Mouse (Mus musculus) gastrocnemius, postnatal 10 days (tissue): Measurements from ENCODE around the gene Esp22. TPM values are rescaled to one million over a fixed set of nuclear protein-coding genes. Genes with fewer than 3 reads are reported as not detected.
"Not testable (repeated sequence)": the region's sequence is repeated elsewhere in the genome, so short reads cannot be mapped to it uniquely, and the experiment has no call there.

Source experiments
- DNase-seq: peaks from one replicate; pipeline ENCODE4 v3.0.0; 2021; ENCODE audit warnings: mixed read lengths
- long read RNA-seq, 2 experiments: library from polyadenylated mRNA; stranded (forward); transcript quantifications; one replicate each; pipeline ENCODE4 v2.0.0; 2021
- total RNA-seq, 2 experiments: library from RNA; stranded (reverse); gene quantifications; 2 replicates each; pipeline ENCODE4 v1.2.3; 2021

The Esp22 gene
- not detected for total RNA-seq
- long read RNA-seq, experiment 1: 0 reads
- long read RNA-seq, experiment 2: 0 reads

- DNase-seq: no peak
Observed at GRCm38 (mm10) chr17:39095034-39095433, at the start of gene Esp22. TSS of gene Esp22 (plus strand) at chr17:39095334.

GRCm38 (mm10) chr17:39063641-39064040 is 31.5 kb upstream of the Esp22 start:
- DNase-seq: no peak

- no peak for DNase-seq
Observed at GRCm38 (mm10) chr17:39076937-39077336, 18.2 kb upstream of the Esp22 start, which contains the start of gene Esp23. TSS of gene Esp23 (minus strand) at chr17:39077037.

GRCm38 (mm10) chr17:39107126-39107525 is 12.0 kb downstream of the Esp22 start:
- not testable (repeated sequence) for DNase-seq

- DNase-seq: not testable (repeated sequence)
Observed at GRCm38 (mm10) chr17:39129156-39129555, 34.0 kb downstream of the Esp22 start.

Other genes with a start within 250 kb of the Esp22 start
- not detected for gene Esp24, start 58.6 kb upstream of the Esp22 start, total RNA-seq
- gene Gm21903, start 52.0 kb upstream of the Esp22 start, total RNA-seq: not detected
- not detected for gene Esp23, start 18.3 kb upstream of the Esp22 start, total RNA-seq